Mouse (Mus musculus): ENCODE results near the gene Hmgcs2.

DNA sequence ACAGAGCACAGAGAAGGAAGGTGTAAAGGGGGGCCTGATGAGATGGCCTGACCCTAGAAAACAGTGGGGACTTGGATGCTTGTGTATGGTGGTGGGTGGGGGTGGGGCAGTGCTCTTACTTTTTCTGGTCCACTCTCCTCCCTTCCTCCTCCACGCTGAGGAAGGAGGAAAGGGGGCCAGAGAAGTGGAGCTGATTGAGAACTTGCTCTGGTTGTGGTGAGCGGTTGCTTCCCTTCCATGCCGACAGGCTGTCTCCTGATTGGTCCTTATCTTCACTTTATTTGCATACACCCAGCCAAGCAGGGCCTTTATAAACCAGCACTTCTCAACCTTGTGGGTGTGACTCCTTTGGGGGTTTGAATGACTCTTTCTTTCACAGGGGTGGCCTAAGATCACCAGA is 26.2 kb upstream of the Hmgcs2 start:
- TF ChIP-seq POLR2A (IDR thresholded peaks at IDR 0.05; ENCODE audit: low read depth, low read length): no peak
- TF ChIP-seq CTCF (IDR thresholded peaks at IDR 0.05; ENCODE audit: extremely low read depth, insufficient read length, insufficient replicate concordance, low read depth, low read length): no peak

Measured in small intestine, adult 2 months (tissue).